Mouse (Mus musculus) CH12.LX (cell line): Measurements from ENCODE around the gene Kirrel2. TPM values are rescaled to one million over a fixed set of nuclear protein-coding genes. Genes with fewer than 3 reads are reported as not detected.

Experiments used
- DNase-seq: peaks from one replicate; pipeline ENCODE4 v3.0.0-alpha.2; 2013; ENCODE audit errors: extremely low read depth
- H3K27ac ChIP-seq: 2 replicates; pipeline ENCODE4 v1.5.1; 2012; ENCODE audit warnings: low read depth, mild to moderate bottlenecking, control low read depth, moderate library complexity; ENCODE audit not compliant: insufficient read depth
- H3K27me3 ChIP-seq: replicated peaks from 2 replicates; pipeline ENCODE3; 2012; ENCODE audit warnings: inconsistent platforms
- H3K36me3 ChIP-seq, 2 experiments: replicated peaks in 1 of 2; 2 replicates each; pipeline versions ENCODE3 to v1.6.1; 2012; ENCODE audit warnings: inconsistent platforms in 1 of 2, low read length in 1 of 2, mild to moderate bottlenecking in 1 of 2, mixed read lengths in 1 of 2, moderate library complexity in 1 of 2; ENCODE audit not compliant: control insufficient read depth in 1 of 2, insufficient read depth in 1 of 2
- H3K4me1 ChIP-seq, 2 experiments: 2 replicates each; pipeline ENCODE4 v1.6.1; 2012; ENCODE audit warnings: inconsistent platforms in 1 of 2, moderate library complexity in 1 of 2; ENCODE audit not compliant: insufficient read depth in 2 of 2, control insufficient read depth in 1 of 2
- H3K4me2 ChIP-seq: 2 replicates; pipeline ENCODE4 v1.6.1; 2012; ENCODE audit warnings: low read depth, mild to moderate bottlenecking, control low read depth; ENCODE audit not compliant: poor library complexity, insufficient read depth, severe bottlenecking
- H3K4me3 ChIP-seq, 3 experiments: fragments of 150-350 bp in 1 of 3; sonication (generic) in 1 of 3; replicated peaks in 1 of 3; 2 replicates each; pipeline versions ENCODE3 to v1.5.1; 2011 to 2012; ENCODE audit warnings: low read depth in 2 of 3, low read length in 2 of 3, mild to moderate bottlenecking in 2 of 3, moderate library complexity in 2 of 3, control low read depth in 1 of 3, improper control_type of control experiment in 1 of 3, inconsistent platforms in 1 of 3, mixed read lengths in 1 of 3; ENCODE audit not compliant: poor library complexity in 1 of 3
- H3K79me2 ChIP-seq: replicated peaks from 2 replicates; pipeline ENCODE4 v1.6.1; 2012; ENCODE audit warnings: mild to moderate bottlenecking, moderate library complexity; ENCODE audit not compliant: control insufficient read depth, poor library complexity, insufficient read depth, severe bottlenecking; ENCODE audit errors: extremely low read depth
- H3K9ac ChIP-seq: 2 replicates; pipeline ENCODE4 v1.6.1; 2012; ENCODE audit warnings: low read depth, mild to moderate bottlenecking, control low read depth, moderate library complexity; ENCODE audit not compliant: insufficient read depth
- H3K9me3 ChIP-seq: replicated peaks from 2 replicates; pipeline ENCODE3; 2012; ENCODE audit warnings: low read length, inconsistent platforms, mixed read lengths
- CHD1 ChIP-seq: IDR thresholded peaks from 2 replicates; pipeline ENCODE4 v1.6.1; 2012; ENCODE audit warnings: low read depth, low read length, improper control_type of control experiment, inconsistent platforms
- CTCF ChIP-seq, 2 experiments: IDR thresholded peaks in 1 of 2; conservative IDR thresholded peaks in 1 of 2; 2 replicates each; pipeline ENCODE4 v1.5.1; 2011 to 2012; ENCODE audit warnings: low read depth in 2 of 2, low read length in 2 of 2, improper control_type of control experiment in 1 of 2, inconsistent platforms in 1 of 2, mild to moderate bottlenecking in 1 of 2, moderate library complexity in 1 of 2
- E2F4 ChIP-seq: IDR thresholded peaks from 2 replicates; pipeline ENCODE4 v1.6.1; 2011; ENCODE audit warnings: low read depth, low read length, improper control_type of control experiment; ENCODE audit not compliant: insufficient replicate concordance
- ETS1 ChIP-seq: conservative IDR thresholded peaks from 2 replicates; pipeline ENCODE4 v1.6.1; 2012; ENCODE audit warnings: low read depth, mild to moderate bottlenecking, inconsistent platforms, low read length, improper control_type of control experiment, moderate library complexity
- GABPA ChIP-seq: IDR thresholded peaks from 2 replicates; pipeline ENCODE4 v1.6.1; 2012; ENCODE audit warnings: low read depth, low read length, improper control_type of control experiment, inconsistent platforms; ENCODE audit not compliant: insufficient replicate concordance
- HCFC1 ChIP-seq: IDR thresholded peaks from 2 replicates; pipeline ENCODE4 v1.6.1; 2012; ENCODE audit warnings: low read depth, mild to moderate bottlenecking, inconsistent platforms, low read length, improper control_type of control experiment
- IRF4 ChIP-seq: IDR thresholded peaks from 2 replicates; pipeline ENCODE4 v1.6.1; 2014; ENCODE audit warnings: low read depth, mild to moderate bottlenecking, inconsistent platforms, low read length, improper control_type of control experiment
- MAFK ChIP-seq: IDR thresholded peaks from 2 replicates; pipeline ENCODE4 v1.6.1; 2011; ENCODE audit warnings: low read length, improper control_type of control experiment; ENCODE audit not compliant: insufficient replicate concordance
- MAX ChIP-seq: IDR thresholded peaks from 2 replicates; pipeline ENCODE4 v1.6.1; 2011; ENCODE audit warnings: low read length, improper control_type of control experiment
- MAZ ChIP-seq: IDR thresholded peaks from 2 replicates; pipeline ENCODE4 v1.6.1; 2012; ENCODE audit warnings: low read depth, mild to moderate bottlenecking, inconsistent platforms, low read length, improper control_type of control experiment, moderate library complexity
- NELFE ChIP-seq: IDR thresholded peaks from 2 replicates; pipeline ENCODE4 v1.6.1; 2011; ENCODE audit warnings: low read depth, low read length, improper control_type of control experiment
- NRF1 ChIP-seq: IDR thresholded peaks from 2 replicates; pipeline ENCODE4 v1.6.1; 2014; ENCODE audit warnings: low read depth, mild to moderate bottlenecking, inconsistent platforms, low read length, improper control_type of control experiment, moderate library complexity
- RCOR1 ChIP-seq: conservative IDR thresholded peaks from 2 replicates; pipeline ENCODE4 v1.6.1; 2012; ENCODE audit warnings: low read depth, mild to moderate bottlenecking, inconsistent platforms, low read length, improper control_type of control experiment
- SIN3A ChIP-seq: IDR thresholded peaks from 2 replicates; pipeline ENCODE4 v1.6.1; 2012; ENCODE audit warnings: low read length, improper control_type of control experiment, inconsistent platforms
- TCF12 ChIP-seq: IDR thresholded peaks from 2 replicates; pipeline ENCODE4 v1.6.1; 2014; ENCODE audit warnings: low read depth, mild to moderate bottlenecking, inconsistent platforms, low read length, improper control_type of control experiment
- ZKSCAN1 ChIP-seq: IDR thresholded peaks from 2 replicates; pipeline ENCODE4 v1.6.1; 2012; ENCODE audit warnings: low read depth, inconsistent platforms, low read length, improper control_type of control experiment, borderline replicate concordance
- ZNF384 ChIP-seq: IDR thresholded peaks from 2 replicates; pipeline ENCODE4 v1.6.1; 2012; ENCODE audit warnings: low read depth, low read length, improper control_type of control experiment, inconsistent platforms
- dilution Hi-C: fragments of 300-500 bp; cut with MboI; formaldehyde crosslinking; loops from 2 replicates; pipeline ENCODE4 v1.14.3; 2020; ENCODE audit warnings: low sequenced_read_pairs; ENCODE audit not compliant: extremely low pct_unique_long_range_greater_than_20kb, extremely low pct_ligation_motif_present
- in situ Hi-C: fragments of 300-500 bp; cut with MboI; formaldehyde crosslinking; loops from 3 replicates; pipeline ENCODE4 v1.14.3; 2019; ENCODE audit warnings: low sequenced_read_pairs, low pct_ligation_motif_present, low pct_unique_long_range_greater_than_20kb, mixed read lengths
- polyA plus RNA-seq: library from polyadenylated mRNA; unstranded; fragments of >175 nt; gene quantifications from 2 replicates; pipeline ENCODE4 v1.2.1, GENCODE M21; 2012; ENCODE audit warnings: low read depth; ENCODE audit not compliant: insufficient read length
- total RNA-seq, 2 experiments: library from RNA; depleted of rRNA; stranded (reverse); fragments of 300-350 nt in 1 of 2; fragments of >200 nt in 1 of 2; gene quantifications; 2 replicates each; pipeline ENCODE4 v1.2.3; 2012 to 2014

Kirrel2 gene
- total and polyA plus RNA-seq, 3 experiments: not detected

DNA sequence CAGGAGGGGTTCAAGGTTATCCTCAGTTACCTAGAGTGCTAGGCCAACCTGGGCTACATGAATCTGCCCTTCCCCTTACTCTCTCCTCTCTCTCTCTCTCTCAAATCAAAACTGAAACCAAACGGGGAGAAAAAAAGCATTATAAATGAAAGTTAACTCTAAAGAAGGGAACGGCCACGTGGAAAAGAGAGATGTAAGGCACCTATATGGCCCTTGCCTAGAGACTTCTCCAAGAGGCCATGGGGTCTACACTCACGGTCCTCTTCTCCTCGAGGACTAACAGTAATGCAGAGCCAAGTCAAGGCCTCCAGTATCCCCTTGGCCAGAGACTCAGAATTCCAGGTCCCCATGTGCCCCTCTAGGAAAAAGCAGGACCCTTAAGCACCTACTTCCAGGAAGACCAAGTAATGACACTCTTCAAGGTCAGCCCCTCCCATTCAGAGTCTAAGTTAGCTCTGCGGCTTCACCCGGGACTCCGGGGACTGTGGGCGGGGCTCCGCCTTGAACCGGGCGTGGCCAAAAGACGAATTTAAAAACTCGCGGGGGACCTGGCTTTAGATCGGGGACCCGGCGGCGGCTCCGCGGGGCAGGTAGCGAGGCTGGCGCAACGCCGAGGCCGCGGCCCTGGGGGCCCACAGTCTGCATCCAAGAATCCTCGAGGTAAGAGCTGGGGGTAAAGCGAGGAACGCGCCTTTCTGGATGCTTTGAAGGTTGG is 36.2 kb downstream of the Kirrel2 start, which contains the start of gene Nfkbid (continued):
- TF ChIP-seq RCOR1 (no peak), TCF12 (no peak; the same call in 1 of the 2 replicates), ETS1 (no peak; the same call in 1 of the 2 replicates), GABPA (no peak)
- TF ChIP-seq, all 38 proteins: peak for 17

DNA sequence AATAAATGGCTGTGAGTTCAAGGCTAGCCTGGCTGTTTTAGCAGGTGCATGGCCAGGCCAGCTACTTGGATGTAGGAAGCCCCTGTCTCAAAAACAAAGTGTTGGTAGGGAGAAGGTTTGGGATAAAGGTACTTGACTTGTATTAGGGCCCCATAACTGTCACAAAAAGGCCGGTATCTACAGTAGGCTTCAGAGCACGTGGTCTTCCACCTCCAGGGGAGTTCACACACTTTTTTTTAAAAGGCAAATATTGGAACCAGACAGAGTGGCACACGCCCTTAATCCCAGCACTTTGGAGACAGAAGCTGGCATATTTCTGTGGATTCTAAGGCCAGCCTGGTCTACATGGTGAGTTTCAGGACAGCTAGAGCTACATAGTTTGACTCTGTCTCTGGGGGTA is 36.8 kb downstream of the Kirrel2 start:
- Histone ChIP-seq H3K9ac (peak overlapping the region; percentile 96; the same call in 1 of the 2 replicates), H3K9me3 (peaks cover 8% of the 10 kb centered on the region), H3K79me2 (peaks cover 22% of the 10 kb centered on the region), H3K4me2 (peak overlapping the region; percentile 72), H3K36me3 (peaks cover 22 to 37% of the 10 kb centered on the region in 2 experiments), H3K27ac (peak overlapping the region; percentile 88), H3K4me3 (peak overlapping the region; percentile 58 to 93 (median 85)), H3K27me3 (no peaks in the 10 kb centered on the region), H3K4me1 (peaks cover 9 to 66% of the 10 kb centered on the region in 2 experiments)
- no peak for DNase-seq
- dilution Hi-C loops: no loop called here
- in situ Hi-C loops: no loop called here
- TF ChIP-seq CHD1 (no peak), TCF12 (no peak), SIN3A (no peak; the same call in 1 of the 2 replicates), MAFK (no peak), NRF1 (no peak), CTCF (conservative IDR thresholded peaks at IDR 0.05 in 1 of 2, IDR thresholded peaks at IDR 0.05 in 1 of 2; ENCODE audit: low read depth in 2 of 2, low read length in 2 of 2) (no peak), ZNF384 (0 out of 2 replicates have a peak, but pooled peaks have one; percentile 9), MAX (peak; percentile 92), ETS1 (no peak), ZKSCAN1 (no peak), IRF4 (no peak), MAZ (no peak), NELFE (no peak), E2F4 (no peak), HCFC1 (no peak), RCOR1 (no peak)
